Mouse (Mus musculus) ovary, adult 18-20 months (tissue): Measurements from ENCODE around the gene Nadk.
"Not testable (repeated sequence)": the region's sequence is repeated elsewhere in the genome, so short reads cannot be mapped to it uniquely, and the experiment has no call there.

Experiments used
- DNase-seq: peaks from one replicate; pipeline ENCODE4 v3.0.0; 2022; ENCODE audit warnings: low spot score, mixed read lengths

Nadk gene

GRCm38 (mm10) chr4:155569818-155570217, 7.6 kb downstream of the Nadk start:
- DNase-seq, result no peak

- DNase-seq, result not testable (repeated sequence)
Measured at GRCm38 (mm10) chr4:155570315-155570714, 8.1 kb downstream of the Nadk start.

GRCm38 (mm10) chr4:155571442-155571841, 9.3 kb downstream of the Nadk start:
- no peak for DNase-seq

GRCm38 (mm10) chr4:155573155-155573554, 11.0 kb downstream of the Nadk start:
- DNase-seq, result no peak

DNA sequence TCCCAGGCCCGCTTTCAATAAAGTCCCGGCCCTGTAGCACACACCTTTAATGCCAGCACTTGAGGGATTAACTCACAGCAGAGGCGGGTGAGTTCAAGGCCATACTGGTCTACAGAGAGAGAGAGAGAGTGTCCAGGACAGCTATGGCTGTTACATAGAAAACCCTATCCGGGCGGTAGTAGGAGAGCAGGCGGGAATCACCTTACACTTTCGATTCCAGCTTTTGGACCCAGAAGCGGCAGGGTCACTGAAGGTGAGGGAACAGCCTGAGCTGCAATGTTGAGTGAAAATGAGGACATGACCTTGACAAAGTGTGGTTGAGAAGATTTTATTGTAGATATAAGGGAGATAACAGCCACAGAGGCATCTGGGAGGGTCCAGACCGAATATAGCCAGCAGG, 11.7 kb downstream of the Nadk start:
- DNase-seq, result no peak

- no peak for DNase-seq
Measured at GRCm38 (mm10) chr4:155574931-155575330, 12.8 kb downstream of the Nadk start.

- DNase-seq, result no peak
Measured at GRCm38 (mm10) chr4:155575521-155575920, 13.3 kb downstream of the Nadk start.

- peak; percentile 40 for DNase-seq
Measured at GRCm38 (mm10) chr4:155577132-155577531, 15.0 kb downstream of the Nadk start.

- no peak for DNase-seq
Measured at GRCm38 (mm10) chr4:155577741-155578140, 15.6 kb downstream of the Nadk start.

GRCm38 (mm10) chr4:155578336-155579125, 16.4 kb downstream of the Nadk start:
- peak; percentile 87 for DNase-seq

DNA sequence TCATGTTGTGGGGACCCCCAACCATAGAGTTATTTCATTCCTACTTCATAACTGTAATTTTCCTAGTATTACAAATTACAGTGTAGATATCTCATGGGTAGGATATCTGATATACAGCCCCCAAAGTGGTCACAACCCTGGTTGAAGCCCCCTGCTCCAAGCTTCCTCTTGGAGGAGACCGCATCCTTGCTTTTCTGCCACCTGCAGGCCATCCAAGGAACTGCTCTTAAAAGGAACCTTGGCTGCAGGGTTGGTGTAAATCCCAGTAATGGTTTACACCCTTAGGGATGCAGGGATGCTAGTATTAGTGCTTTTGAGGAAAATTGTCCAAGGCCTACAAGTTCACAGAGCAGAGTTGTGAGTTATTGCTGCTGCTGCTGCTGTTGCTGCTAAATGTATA, 18.2 kb downstream of the Nadk start:
- no peak for DNase-seq

GRCm38 (mm10) chr4:155582279-155582905, 20.2 kb downstream of the Nadk start:
- DNase-seq, result no peak

GRCm38 (mm10) chr4:155589356-155589755, 27.2 kb downstream of the Nadk start:
- DNase-seq, result no peak

GRCm38 (mm10) chr4:155591012-155591719, 29.0 kb downstream of the Nadk start:
- DNase-seq, result no peak

- no peak for DNase-seq
Measured at GRCm38 (mm10) chr4:155593780-155594179, 31.6 kb downstream of the Nadk start.

DNA sequence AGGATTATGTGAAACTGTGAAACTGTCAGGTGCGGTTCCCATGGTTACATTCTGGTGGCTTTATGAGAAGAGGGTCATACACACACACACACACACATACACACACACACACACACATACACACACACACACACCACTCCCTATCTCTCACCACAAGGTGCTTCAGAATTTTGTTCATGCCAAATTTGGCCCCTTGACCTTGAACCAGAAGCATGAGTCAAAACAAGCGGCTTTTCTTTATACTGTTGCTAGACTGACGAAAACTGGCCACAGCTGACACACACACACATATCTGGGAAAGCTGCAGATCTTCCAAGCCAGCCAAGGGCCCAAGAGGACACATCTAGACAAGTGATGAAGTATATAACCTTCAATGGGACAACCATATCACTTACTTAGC, 33.6 kb downstream of the Nadk start:
- no peak for DNase-seq

- DNase-seq, result no peak
Measured at GRCm38 (mm10) chr4:155596606-155597005, 34.4 kb downstream of the Nadk start.

GRCm38 (mm10) chr4:155598536-155598935, 36.4 kb downstream of the Nadk start:
- no peak for DNase-seq

- DNase-seq, result no peak
Measured at GRCm38 (mm10) chr4:155599901-155600825, 38.0 kb downstream of the Nadk start.

DNA sequence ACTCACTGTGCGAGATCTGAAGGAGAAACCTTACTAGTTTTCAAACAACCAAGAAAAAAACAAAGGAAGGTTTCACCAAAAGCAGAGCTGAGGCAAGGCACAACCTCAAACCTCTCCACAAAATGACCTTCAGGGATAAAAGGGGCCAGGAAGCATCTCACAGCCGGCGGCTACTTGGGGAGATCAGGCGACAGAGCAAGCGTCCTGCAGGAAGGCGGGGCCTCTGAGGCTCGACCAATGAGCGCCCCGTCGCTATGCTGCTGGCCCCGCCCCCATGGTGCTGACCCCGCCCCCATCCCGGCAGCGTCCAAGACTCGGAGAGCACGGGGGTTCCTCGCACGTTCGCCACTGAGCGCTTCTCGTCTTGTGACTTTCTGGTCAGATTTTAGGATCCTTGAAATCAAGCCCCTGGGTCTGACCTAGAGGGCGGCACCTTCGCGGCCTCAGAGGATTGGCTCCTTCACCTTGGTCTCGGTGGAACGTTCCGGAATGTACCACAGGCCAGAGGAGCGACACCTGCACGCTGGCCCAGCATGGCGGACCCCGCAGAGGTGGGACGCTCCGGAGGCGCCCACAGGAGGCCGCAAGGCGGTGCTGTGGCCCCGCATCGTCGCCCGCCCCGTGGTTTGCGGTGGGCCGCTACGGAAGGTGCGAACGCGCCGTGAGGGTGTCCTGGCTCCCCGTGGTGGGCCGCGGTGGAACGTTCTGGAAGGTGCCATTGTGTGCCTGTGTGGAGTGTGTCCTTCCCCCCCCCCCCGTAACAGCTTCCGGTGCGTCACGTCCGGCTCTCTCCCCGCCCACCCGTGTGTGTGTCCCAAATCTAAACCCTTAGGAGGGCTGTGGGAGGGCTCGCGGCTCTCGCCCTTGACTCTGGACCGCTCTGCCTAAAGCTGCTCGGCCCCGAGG, 39.2 kb downstream of the Nadk start, which contains the start of gene Slc35e2:
TSS of gene Slc35e2 (plus strand) at position 326 of the 906 bp plus-strand sequence.
- DNase-seq, result peak; percentile 89

DNA sequence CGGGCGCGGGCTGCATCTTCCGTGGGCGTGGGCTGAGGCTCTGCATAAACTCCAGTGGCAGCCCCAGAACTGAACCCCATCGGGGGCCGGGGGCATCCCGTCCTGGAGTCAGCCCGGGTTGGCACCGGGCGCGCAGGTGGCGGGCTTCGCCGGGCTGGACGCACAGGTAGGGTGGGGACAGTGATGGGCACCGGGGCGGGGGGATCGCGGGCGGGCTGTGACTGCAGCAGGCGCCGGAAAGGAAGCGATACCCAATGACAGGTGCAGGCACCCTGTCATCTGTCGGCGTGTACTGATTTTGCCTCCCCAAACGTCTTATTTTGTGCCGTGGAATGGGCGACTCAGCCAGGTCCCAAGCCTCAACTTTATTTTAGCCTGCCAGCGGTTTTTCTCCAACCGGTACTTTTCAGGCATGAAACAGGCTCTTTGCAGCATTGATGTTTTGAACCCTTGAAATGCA, 39.8 kb downstream of the Nadk start:
- no peak for DNase-seq
